Mouse (Mus musculus): ENCODE results near the gene Tap1.

GRCm38 (mm10) chr17:34152923-34153322 is 34.4 kb upstream of the Tap1 start, which contains the start of gene H2-DMb1:
- no peak for TF ChIP-seq CTCF (IDR thresholded peaks at IDR 0.05; ENCODE audit: low read depth, low read length)
- TF ChIP-seq GATA2 (IDR thresholded peaks at IDR 0.05; ENCODE audit: borderline replicate concordance, low read depth, low read length): no peak
- TF ChIP-seq POLR2AphosphoS5 (IDR thresholded peaks at IDR 0.05; ENCODE audit: insufficient replicate concordance, low read depth, low read length): no peak
- no peak for TF ChIP-seq TAL1 (conservative IDR thresholded peaks at IDR 0.05; ENCODE audit: low read depth, low read length)
